Mouse (Mus musculus): ENCODE measurements at regions not wholly inside any gene's neighbourhood (a gene's known extent, or its start where the extent isn't known, plus 50 kb on each side); places are given as distances from the start of the nearest gene placed in this dataset.

GRCm38 (mm10) chr17:51892159-51892558 is 59.1 kb upstream of the Satb1 start:
- TF ChIP-seq CTCF (IDR thresholded peaks at IDR 0.05; ENCODE audit: control insufficient read depth, insufficient read depth, low read length), result no peak
- TF ChIP-seq POLR2A (IDR thresholded peaks at IDR 0.05; ENCODE audit: borderline replicate concordance, control insufficient read depth, low read depth, low read length), result no peak

Measured in bone marrow, adult 2 months (tissue).